Mouse (Mus musculus) natural killer cell, adult 2 months (primary cell): ENCODE data around the gene Ttc34.

Experiments
- DNase-seq, 2 experiments: peaks; one replicate each; pipeline ENCODE4 v3.0.0; 2022; ENCODE audit warnings: low spot score in 2 of 2

The Ttc34 gene

GRCm38 (mm10) chr4:154897676-154898465 lies 60.6 kb downstream of the Ttc34 start:
- DNase-seq, result no peak

DNA sequence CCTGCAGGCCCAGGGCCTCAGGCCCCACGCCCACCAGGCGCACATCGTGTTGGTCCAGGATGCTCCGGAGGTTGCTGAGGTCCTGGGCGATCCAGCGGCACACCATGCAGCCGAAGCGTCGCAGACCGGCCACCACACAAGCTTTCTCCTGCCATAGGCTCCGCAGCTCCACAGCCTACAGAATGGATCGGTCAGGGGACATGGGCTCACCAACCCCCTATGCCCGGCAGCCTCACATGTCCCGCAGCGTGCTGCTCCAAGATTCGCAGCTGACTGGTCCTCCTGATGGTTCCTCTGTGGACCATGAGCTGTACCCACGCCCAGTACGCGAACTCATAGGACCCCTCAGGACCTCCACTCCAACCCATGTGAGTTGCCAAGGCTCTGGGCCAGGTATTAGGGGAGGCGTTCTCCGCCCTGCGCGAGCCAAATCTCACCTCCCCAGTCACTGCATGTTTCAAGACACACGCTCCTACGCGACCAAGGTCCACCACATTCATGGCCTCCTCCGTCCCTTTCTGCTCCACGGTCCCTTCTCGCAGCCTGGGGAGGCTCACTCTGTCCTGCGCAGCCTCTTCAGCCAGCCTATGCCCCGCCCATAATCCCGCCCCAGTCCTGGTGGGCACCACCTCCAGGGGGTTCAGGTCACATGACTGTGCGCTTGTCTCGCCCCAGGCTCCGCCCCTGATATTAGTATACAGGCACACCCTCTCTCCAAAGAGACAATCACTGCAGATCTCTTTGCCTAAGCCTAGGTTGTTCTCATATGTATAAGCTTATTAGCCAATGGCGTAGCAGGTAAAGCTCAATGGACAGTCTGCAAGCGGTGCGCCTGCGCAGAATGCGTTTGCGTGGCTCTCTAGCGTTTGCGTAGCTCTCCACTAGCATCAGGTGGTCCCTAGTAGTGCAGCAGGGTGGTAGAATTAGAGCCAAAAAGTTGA lies 61.5 kb downstream of the Ttc34 start, which contains the start of gene Fam213b:
Gene Fam213b, minus strand, starts transcription at position 630 of the 941 bp plus-strand sequence.
- peak; percentile 67 to 78 for DNase-seq

DNA sequence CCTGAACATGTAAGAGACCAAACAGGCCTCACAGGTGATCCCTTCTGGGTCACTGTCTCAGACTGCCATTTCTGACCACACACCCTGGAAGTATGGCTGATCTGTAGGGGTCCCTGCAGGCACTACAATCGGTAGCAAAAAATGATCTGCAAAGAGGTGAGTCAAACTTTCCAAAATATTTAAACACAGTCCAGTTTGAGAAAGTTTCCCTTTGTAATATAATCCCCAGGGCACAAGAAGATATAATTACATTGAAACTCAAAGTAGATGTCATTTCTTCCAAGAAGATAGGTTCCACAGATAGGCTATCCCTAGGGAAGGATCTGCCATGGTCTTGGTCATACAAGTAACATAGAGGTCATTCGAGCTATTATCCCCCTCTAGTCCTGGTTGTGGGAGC lies 65.1 kb downstream of the Ttc34 start:
- no peak for DNase-seq

- peak; percentile 86 to 87 for DNase-seq
These were observed 67.2 kb downstream of the Ttc34 start for GRCm38 (mm10) chr4:154904185-154905071.

DNA sequence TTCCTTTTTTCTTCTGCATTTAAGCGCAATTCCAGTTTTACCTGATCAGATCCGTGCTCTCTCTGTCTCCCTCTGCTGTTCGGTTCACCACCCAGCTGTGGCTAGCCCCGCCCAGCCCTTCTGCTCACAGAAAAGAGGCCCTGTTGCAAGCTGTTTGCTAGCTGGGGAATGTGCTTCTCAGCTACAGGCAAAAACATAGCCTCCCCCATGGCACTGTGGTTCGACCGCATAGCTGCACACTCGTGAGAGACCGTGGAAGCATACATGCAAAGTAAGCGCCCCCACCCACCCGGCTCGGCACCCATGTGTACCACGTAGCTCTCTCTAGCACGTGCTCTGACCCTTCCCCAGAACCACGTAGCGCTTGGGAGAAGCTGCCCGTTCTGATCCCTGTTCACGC lies 70.6 kb downstream of the Ttc34 start:
- DNase-seq, result peak; percentile 26 to 57

DNA sequence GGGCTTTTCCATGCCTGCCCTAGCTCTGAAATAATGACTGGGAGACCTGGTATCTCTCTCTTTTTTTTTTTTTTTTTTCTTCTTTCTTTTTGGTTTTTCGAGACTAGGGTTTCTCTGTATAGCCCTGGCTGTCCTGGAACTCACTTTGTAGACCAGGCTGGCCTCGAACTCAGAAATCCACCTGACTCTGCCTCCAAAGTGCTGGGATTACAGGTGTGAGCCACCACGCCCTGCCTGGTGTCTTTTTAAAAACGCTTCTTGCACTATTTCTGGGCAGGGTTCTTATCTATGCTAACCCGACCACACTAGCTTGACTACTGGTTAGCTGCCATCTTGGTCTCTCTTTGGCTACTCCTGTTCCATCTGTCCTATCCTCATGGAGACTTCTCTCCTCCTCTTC lies 71.2 kb downstream of the Ttc34 start:
- no peak for DNase-seq

DNA sequence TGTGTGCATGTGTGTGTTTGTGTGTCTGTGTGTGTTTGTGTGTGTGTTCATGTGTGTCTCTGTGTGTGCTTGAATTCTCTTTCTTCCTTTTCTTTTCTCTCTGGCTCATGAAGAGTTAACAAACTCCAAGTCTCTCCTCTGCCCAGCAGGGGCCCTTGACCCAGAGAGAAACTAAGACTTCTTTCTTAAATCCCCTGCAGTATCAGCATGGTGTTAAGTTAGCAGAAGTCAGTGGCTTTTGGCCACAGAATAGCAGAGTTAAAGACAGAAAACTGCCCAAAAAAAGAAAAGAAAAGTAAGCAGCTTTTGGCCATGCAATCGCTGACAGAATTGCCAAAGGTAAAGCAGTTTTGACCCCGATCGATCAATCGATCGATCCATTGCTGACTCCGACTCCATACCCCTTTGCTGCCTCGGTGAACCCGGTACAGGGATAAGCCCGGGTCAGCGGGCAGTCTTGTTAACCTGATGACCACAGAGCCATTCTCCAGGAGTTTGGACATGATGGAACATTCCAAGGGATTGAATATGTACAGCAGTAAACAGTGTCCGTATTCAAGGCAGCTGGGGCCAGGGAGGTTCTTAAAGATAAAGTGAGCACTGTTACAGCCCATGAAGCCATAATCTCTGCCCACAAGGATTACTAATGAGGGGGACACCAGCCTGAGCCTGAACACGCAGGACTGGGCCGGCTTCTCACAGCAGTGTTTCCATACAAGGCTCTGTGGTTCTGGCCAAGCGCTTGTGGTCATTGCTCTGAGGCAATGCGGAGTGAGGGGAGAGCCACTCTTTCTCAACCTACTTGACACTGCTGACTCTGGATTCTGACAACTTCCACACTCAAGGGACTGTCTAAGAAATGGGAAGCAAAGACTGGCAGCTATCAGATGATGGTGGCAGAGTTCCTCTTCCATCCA lies 73.6 kb downstream of the Ttc34 start:
- no peak for DNase-seq

GRCm38 (mm10) chr4:154911644-154912043 lies 74.4 kb downstream of the Ttc34 start:
- no peak for DNase-seq

DNA sequence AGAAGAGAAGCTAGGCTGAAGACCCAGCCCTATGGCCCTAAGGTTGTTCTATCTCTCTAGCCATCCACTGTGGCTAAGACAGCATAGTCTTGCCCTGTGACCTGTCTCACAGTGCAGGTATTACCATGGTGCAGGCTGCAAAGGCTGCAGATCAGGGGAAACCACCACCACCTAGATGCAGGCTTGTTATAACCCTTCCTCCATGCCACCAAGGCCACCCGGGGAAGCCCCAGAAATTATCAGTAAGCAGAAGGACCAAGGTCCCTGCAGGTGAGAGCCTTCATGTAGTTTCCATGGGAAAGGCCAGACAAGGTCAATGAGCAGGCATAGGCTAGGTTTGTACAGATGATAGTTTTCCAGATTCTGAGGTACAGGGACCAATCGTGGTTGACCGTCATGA lies 76.6 kb downstream of the Ttc34 start:
- DNase-seq, result no peak

GRCm38 (mm10) chr4:154914252-154914651 lies 77.0 kb downstream of the Ttc34 start:
- DNase-seq, result no peak

DNA sequence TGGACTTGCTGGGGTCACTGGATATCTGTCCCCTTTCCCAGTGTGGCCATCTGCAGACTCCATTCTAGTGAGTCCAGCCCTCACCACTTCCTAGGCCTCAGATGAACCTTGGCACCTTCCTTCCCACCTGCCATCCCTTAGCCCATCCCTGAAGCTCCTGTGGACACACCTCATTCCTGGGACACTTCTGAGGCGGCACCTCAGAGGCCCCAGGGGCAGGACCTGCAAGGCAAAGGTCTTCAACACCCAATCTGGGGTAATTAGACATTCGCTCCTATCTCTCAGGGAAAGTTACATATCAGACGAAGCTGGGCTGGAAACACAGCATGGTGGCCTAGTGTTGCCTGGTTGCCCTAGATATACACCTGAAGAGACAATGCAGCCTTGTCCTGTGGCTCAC lies 77.4 kb downstream of the Ttc34 start:
- no peak for DNase-seq

DNA sequence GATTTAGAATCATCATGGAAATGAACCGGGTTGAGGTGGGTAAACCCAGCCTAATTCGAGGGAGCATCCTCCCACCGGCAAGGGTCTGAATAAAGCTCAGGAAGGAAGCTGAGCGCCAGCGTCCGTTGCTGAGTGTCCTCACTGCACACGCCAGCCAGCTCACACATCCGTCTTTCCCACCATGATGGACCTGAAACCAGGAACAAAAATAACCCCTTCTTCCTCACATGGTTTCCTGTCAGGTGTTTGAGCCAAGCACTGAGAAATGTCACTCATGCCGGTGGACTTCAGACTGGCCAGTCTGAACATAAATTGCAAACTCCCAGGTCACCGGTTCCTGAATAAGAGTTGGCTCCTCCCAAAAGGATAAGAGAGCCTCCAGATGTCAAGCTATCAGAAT lies 78.0 kb downstream of the Ttc34 start:
- no peak for DNase-seq

DNA sequence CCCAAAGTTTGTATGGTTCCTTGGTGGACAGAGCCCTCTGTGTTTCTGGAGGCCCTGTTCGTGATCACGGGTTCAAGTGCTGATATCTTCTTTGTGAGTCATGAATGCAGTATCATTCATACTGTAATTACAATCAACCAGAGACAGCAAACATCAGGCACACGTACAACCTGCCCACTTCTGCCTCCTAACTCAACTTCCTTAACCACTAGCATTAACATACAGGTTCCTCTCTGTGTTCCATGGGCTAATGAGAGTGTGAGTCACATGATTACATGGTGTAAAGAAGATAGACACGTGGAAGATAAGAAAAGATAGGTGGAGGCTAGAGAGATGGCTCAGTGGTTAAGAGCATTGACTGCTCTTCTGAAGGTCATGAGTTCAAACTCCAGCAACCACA lies 79.4 kb downstream of the Ttc34 start:
- DNase-seq, result no peak
